Mouse (Mus musculus) cerebellum, postnatal 25 days (tissue): Measurements from ENCODE around the gene Cdc42bpa.

ENCODE experiments used
- DNase-seq, 2 experiments: peaks; one replicate each; pipeline ENCODE4 v3.0.0; 2021; ENCODE audit warnings: mixed read lengths in 2 of 2

Cdc42bpa gene

GRCm38 (mm10) chr1:179959721-179960542 lies at the start of gene Cdc42bpa:
Gene Cdc42bpa, plus strand, starts transcription at chr1:179960472.
- peak; percentile 90 to 93 for DNase-seq

GRCm38 (mm10) chr1:179913471-179913870 lies 46.8 kb upstream of the Cdc42bpa start:
- DNase-seq, result peak in 1 of 2 experiments; percentile 47

GRCm38 (mm10) chr1:179917036-179917435 lies 43.2 kb upstream of the Cdc42bpa start:
- no peak for DNase-seq

GRCm38 (mm10) chr1:179917481-179917880 lies 42.8 kb upstream of the Cdc42bpa start:
- peak; percentile 54 to 57 for DNase-seq

- DNase-seq, result peak; percentile 79 to 87
Measured at GRCm38 (mm10) chr1:179919656-179920436, 40.4 kb upstream of the Cdc42bpa start.

- no peak for DNase-seq
Measured at GRCm38 (mm10) chr1:179923661-179924405, 36.4 kb upstream of the Cdc42bpa start.

- no peak for DNase-seq
Measured at GRCm38 (mm10) chr1:179926240-179926639, 34.0 kb upstream of the Cdc42bpa start.

GRCm38 (mm10) chr1:179927102-179927501 lies 33.2 kb upstream of the Cdc42bpa start:
- DNase-seq, result no peak

- peak in 1 of 2 experiments; percentile 39 for DNase-seq
Measured at GRCm38 (mm10) chr1:179928822-179929221, 31.4 kb upstream of the Cdc42bpa start.

- DNase-seq, result peak in 1 of 2 experiments; percentile 30
Measured at GRCm38 (mm10) chr1:179931247-179931646, 29.0 kb upstream of the Cdc42bpa start.

- no peak for DNase-seq
Measured at GRCm38 (mm10) chr1:179934064-179934463, 26.2 kb upstream of the Cdc42bpa start.

GRCm38 (mm10) chr1:179940071-179940786 lies 20.0 kb upstream of the Cdc42bpa start:
- no peak for DNase-seq

- no peak for DNase-seq
Measured at GRCm38 (mm10) chr1:179940787-179941352, 19.4 kb upstream of the Cdc42bpa start.

- no peak for DNase-seq
Measured at GRCm38 (mm10) chr1:179945017-179945416, 15.3 kb upstream of the Cdc42bpa start.

- DNase-seq, result peak; percentile 49 to 66
Measured at GRCm38 (mm10) chr1:179946616-179947015, 13.7 kb upstream of the Cdc42bpa start.

GRCm38 (mm10) chr1:179947653-179948052 lies 12.6 kb upstream of the Cdc42bpa start:
- no peak for DNase-seq

- DNase-seq, result peak; percentile 49 to 61
Measured at GRCm38 (mm10) chr1:179951597-179951996, 8.7 kb upstream of the Cdc42bpa start.

GRCm38 (mm10) chr1:179953251-179953650 lies 7.0 kb upstream of the Cdc42bpa start:
- DNase-seq, result no peak

- no peak for DNase-seq
Measured at GRCm38 (mm10) chr1:179957431-179957830, 2.8 kb upstream of the Cdc42bpa start.

GRCm38 (mm10) chr1:179958871-179959720 lies 1.2 kb upstream of the Cdc42bpa start:
- DNase-seq, result peak; percentile 59 to 67

- DNase-seq, result no peak
Measured at GRCm38 (mm10) chr1:179960543-179960876, 238 bp downstream of the Cdc42bpa start.
